Mouse (Mus musculus) midbrain, embryonic 12.5 days (tissue): ENCODE data around the gene Dvl2. TPM values are rescaled to one million over a fixed set of nuclear protein-coding genes. Genes with fewer than 3 reads are reported as not detected.
A peak's percentile ranks its signal among the peaks of the same experiment; 100 is the strongest.

Experiments
- ATAC-seq: fragments of 200-750 bp; cut with Nextera tagmentation; 2 replicates; pipeline ENCODE4 v1.8.0; 2017; ENCODE audit warnings: low read depth, moderate TSS enrichment, moderate library complexity; ENCODE audit not compliant: low FRiP score
- H3K27ac ChIP-seq: fragments of 300-500 bp; sonication (generic); replicated peaks from 2 replicates; pipeline ENCODE4 v1.5.1; 2016; ENCODE audit warnings: mild to moderate bottlenecking
- H3K27me3 ChIP-seq: fragments of 300-500 bp; sonication (generic); 2 replicates; pipeline ENCODE4 v1.6.1; 2016; ENCODE audit warnings: mild to moderate bottlenecking
- H3K36me3 ChIP-seq: fragments of 300-500 bp; sonication (generic); 2 replicates; pipeline ENCODE4 v1.6.1; 2016
- H3K4me1 ChIP-seq: fragments of 300-500 bp; sonication (generic); 2 replicates; pipeline ENCODE4 v1.6.1; 2016
- H3K4me2 ChIP-seq: fragments of 300-500 bp; sonication (generic); replicated peaks from 2 replicates; pipeline ENCODE4 v1.6.1; 2016; ENCODE audit warnings: mild to moderate bottlenecking, moderate library complexity
- H3K4me3 ChIP-seq: fragments of 300-500 bp; sonication (generic); 2 replicates; pipeline ENCODE4 v1.5.1; 2016; ENCODE audit warnings: mild to moderate bottlenecking
- H3K9ac ChIP-seq: fragments of 300-500 bp; sonication (generic); replicated peaks from 2 replicates; pipeline ENCODE4 v1.6.1; 2016; ENCODE audit warnings: mild to moderate bottlenecking, moderate library complexity
- H3K9me3 ChIP-seq: fragments of 300-500 bp; sonication (generic); 2 replicates; pipeline ENCODE4 v1.6.1; 2016; ENCODE audit warnings: mild to moderate bottlenecking
- WGBS: fragments of 180-500 bp; shearing (Covaris S2); methylation state at CpG from one replicate; pipeline ENCODE4 v1.1.7; 2016; 5-methylcytosine and 5-hydroxymethylcytosine counted together
- polyA plus RNA-seq: library from polyadenylated mRNA; unstranded; fragments of >200 nt; fragmentation: Nextera tagmentation; extraction: Ambion mirVana; gene quantifications from 2 replicates; pipeline ENCODE4 v1.2.1, GENCODE M21; 2016

Gene Dvl2
- polyA plus RNA-seq, 1 experiment from 2014 or later: 45.3 TPM

DNA sequence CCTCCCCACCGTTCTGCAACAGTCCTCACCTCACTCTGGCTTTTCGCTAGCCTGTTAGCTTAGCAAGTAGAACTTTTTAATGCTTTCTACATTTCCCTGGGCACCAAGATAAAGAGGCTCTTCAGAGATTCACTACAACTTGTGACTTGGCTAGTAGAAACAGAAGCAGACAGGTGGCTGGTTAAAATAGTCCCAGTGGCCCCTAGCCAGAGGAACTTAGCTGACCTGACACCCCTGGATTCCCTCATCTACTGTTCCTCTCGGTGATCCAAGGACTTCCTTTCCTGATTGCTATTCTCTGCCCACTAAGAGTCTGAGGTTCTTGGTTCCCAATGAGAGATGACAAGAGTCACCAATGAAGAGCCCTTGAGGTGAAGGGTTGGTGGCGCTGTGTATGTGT, 17.0 kb upstream of the Dvl2 start:
- WGBS: 92% methylated on average over 4 of the region's 4 CpGs
- no peak for ATAC-seq
- no peaks in the 10 kb centered on the region for H3K9me3 ChIP-seq
- H3K27me3 ChIP-seq: no peaks in the 10 kb centered on the region
- peaks cover 51% of the 10 kb centered on the region for H3K36me3 ChIP-seq
- H3K4me1 ChIP-seq: peaks cover 29% of the 10 kb centered on the region
- H3K4me2 ChIP-seq: peak overlapping the region; percentile 85; the same call in 1 of the 2 replicates
- no peak overlapping the region for H3K27ac ChIP-seq
- peak overlapping the region; percentile 99; the same call in 1 of the 2 replicates for H3K9ac ChIP-seq
- H3K4me3 ChIP-seq: peak overlapping the region; percentile 100; the same call in 1 of the 2 replicates

GRCm38 (mm10) chr11:69984431-69984830, 16.0 kb upstream of the Dvl2 start:
- Histone ChIP-seq H3K4me3 (no peak overlapping the region), H3K9me3 (no peaks in the 10 kb centered on the region), H3K36me3 (peaks cover 56% of the 10 kb centered on the region), H3K9ac (no peak overlapping the region), H3K27ac (no peak overlapping the region), H3K4me1 (peaks cover 24% of the 10 kb centered on the region), H3K4me2 (no peak overlapping the region), H3K27me3 (no peaks in the 10 kb centered on the region)
- WGBS: 93% methylated on average over 8 of the region's 8 CpGs
- no peak for ATAC-seq

- H3K27ac ChIP-seq: no peak overlapping the region; the same call in 1 of the 2 replicates
- no peak overlapping the region for H3K4me3 ChIP-seq
- H3K4me1 ChIP-seq: peaks cover 19% of the 10 kb centered on the region
- no peak overlapping the region for H3K9ac ChIP-seq
- H3K36me3 ChIP-seq: peaks cover 66% of the 10 kb centered on the region
- no peaks in the 10 kb centered on the region for H3K9me3 ChIP-seq
- 91% methylated on average over 8 of the region's 8 CpGs for WGBS
- H3K4me2 ChIP-seq: no peak overlapping the region; the same call in 1 of the 2 replicates
- no peaks in the 10 kb centered on the region for H3K27me3 ChIP-seq
- ATAC-seq: no peak
Measured at GRCm38 (mm10) chr11:69989949-69990348, 10.4 kb upstream of the Dvl2 start.

DNA sequence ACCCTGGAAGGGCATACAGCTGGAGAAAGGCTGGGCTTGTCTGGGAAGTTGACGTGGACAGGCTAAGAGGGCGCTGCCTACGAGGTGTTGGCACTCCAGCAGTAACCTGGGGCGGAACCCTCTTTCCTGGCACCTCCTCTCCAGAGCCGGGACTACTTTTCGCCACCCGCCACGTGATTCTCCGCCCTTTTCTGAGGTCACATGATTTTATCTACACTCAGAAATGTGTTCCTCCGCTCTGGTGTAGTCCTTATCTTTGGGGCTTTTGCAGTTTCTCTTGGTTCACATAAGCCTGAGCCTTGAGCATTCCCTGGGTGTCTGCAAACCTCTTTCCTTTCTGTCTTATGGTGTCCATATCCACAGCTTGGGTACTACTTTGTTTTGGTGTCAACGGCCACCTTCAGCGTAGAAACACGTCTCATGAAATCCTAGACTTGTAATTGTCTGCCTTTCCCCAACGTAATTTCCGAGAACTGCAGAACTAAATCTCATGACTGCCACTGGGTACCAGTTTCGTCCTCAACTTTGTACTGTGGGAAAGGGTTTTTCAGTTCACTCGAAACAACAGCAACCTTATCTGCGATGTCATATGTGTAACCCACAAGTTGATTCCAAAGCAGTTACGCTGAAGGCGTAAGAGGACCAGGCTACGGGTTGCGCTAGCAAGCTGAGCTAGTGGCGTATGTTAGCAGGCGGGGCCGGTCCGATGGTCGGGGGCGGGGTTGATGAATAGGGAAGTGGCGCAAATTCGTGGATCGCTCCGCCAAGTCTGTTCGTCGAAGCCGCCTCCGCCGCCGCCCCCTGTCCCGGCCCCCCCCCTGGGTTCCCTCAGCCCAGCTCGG, 9.3 kb upstream of the Dvl2 start, which contains the start of gene Gabarap:
Gabarap (plus strand) TSS at position 294 of the 842 bp plus-strand sequence.
- peaks cover 57% of the 10 kb centered on the region for H3K36me3 ChIP-seq
- H3K27ac ChIP-seq: peak within 1 kb of the TSS; percentile 92
- under 1% methylated on average over 40 of the region's 40 CpGs for WGBS
- no peaks in the 10 kb centered on the region for H3K27me3 ChIP-seq
- H3K9ac ChIP-seq: peak within 1 kb of the TSS; percentile 94
- H3K4me1 ChIP-seq: peaks cover 19% of the 10 kb centered on the region
- peak within 1 kb of the TSS; percentile 81 for H3K4me3 ChIP-seq
- H3K4me2 ChIP-seq: peak within 1 kb of the TSS; percentile 80
- no peaks in the 10 kb centered on the region for H3K9me3 ChIP-seq
- ATAC-seq: peak; percentile 45

- H3K36me3 ChIP-seq: peaks cover 51% of the 10 kb centered on the region
- 0% methylated on average over 15 of the region's 15 CpGs for WGBS
- ATAC-seq: 0 out of 2 replicates have a peak, but pooled peaks have one; percentile 11
Measured at GRCm38 (mm10) chr11:69991711-69992110, 8.7 kb upstream of the Dvl2 start.

DNA sequence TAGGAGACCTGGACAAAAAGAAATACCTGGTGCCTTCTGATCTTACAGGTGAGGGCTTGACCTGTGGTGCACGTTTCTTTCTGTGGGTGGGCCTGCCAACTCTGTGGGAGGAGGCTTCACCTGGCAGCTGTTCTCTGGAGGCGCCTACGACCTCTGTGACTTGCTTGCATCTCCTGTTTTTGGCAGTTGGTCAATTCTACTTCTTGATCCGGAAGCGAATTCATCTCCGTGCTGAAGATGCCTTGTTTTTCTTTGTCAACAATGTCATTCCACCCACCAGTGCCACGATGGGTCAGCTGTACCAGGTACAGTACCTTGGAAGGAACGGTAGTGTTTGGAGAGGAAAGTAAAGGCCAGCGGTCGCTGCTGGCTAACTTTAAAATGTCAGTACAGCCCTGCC, 8.0 kb upstream of the Dvl2 start:
- H3K9me3 ChIP-seq: no peaks in the 10 kb centered on the region
- H3K4me2 ChIP-seq: peak overlapping the region; percentile 80
- peak overlapping the region; percentile 81 for H3K4me3 ChIP-seq
- H3K4me1 ChIP-seq: peaks cover 21% of the 10 kb centered on the region
- no peak overlapping the region for H3K27ac ChIP-seq
- H3K9ac ChIP-seq: peak overlapping the region; percentile 94
- 92% methylated on average over 10 of the region's 10 CpGs for WGBS
- no peak for ATAC-seq
- H3K36me3 ChIP-seq: peaks cover 44% of the 10 kb centered on the region
- H3K27me3 ChIP-seq: no peaks in the 10 kb centered on the region

More at GRCm38 (mm10) chr11:69991711-69992110, 8.7 kb upstream of the Dvl2 start:
- Histone ChIP-seq H3K4me1 (peaks cover 19% of the 10 kb centered on the region), H3K9me3 (no peaks in the 10 kb centered on the region), H3K4me3 (peak overlapping the region; percentile 81), H3K9ac (peak overlapping the region; percentile 94), H3K27me3 (no peaks in the 10 kb centered on the region), H3K27ac (peak overlapping the region; percentile 92), H3K4me2 (peak overlapping the region; percentile 80)

GRCm38 (mm10) chr11:69992932-69993331, 7.5 kb upstream of the Dvl2 start:
- Histone ChIP-seq H3K4me3 (peak overlapping the region; percentile 81; the same call in 1 of the 2 replicates), H3K27ac (no peak overlapping the region), H3K4me2 (peak overlapping the region; percentile 80), H3K9me3 (no peaks in the 10 kb centered on the region), H3K4me1 (peaks cover 26% of the 10 kb centered on the region), H3K27me3 (no peaks in the 10 kb centered on the region), H3K9ac (0 out of 2 replicates have a peak overlapping the region, but pooled peaks have one; percentile 94), H3K36me3 (peaks cover 41% of the 10 kb centered on the region)
- no peak for ATAC-seq
- 86% methylated on average over 3 of the region's 3 CpGs for WGBS

DNA sequence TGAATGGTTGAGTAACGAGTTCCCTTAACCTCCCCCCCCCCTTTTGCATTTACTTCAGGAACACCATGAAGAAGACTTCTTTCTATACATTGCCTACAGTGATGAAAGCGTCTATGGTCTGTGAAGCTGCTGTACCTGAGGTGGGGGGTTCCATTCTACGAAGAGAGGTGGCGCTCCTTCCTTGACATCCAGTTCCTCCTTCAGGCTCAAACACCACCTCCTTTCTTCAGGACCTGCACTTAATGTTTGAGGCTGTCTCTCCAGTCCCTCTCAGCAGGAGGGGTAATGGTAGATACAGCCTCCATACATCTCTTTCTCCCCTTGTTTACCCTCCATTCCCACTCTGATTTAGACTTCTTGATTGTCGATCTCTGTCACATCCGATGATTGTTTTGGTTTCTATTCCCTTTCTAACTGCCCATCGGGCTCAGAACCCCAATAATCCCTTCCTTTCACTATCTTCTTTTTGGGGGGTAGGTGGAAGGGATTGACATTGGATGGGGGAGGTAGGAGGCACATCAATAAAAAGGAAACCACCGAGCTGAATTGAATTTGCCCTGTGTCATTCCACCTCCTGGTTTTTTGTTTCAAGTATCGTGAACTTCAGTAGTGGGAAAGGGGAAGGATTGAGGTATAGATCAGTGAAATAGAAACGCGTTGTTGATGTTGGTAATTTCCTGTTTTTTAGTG, 5.8 kb upstream of the Dvl2 start:
- Histone ChIP-seq H3K4me2 (peak overlapping the region; percentile 60), H3K4me1 (peaks cover 33% of the 10 kb centered on the region), H3K36me3 (peaks cover 41% of the 10 kb centered on the region), H3K27me3 (no peaks in the 10 kb centered on the region), H3K4me3 (peak overlapping the region; percentile 95), H3K9me3 (no peaks in the 10 kb centered on the region), H3K27ac (0 out of 2 replicates have a peak overlapping the region, but pooled peaks have one; percentile 10), H3K9ac (no peak overlapping the region)
- ATAC-seq: no peak
- WGBS: 87% methylated on average over 11 of the region's 11 CpGs

DNA sequence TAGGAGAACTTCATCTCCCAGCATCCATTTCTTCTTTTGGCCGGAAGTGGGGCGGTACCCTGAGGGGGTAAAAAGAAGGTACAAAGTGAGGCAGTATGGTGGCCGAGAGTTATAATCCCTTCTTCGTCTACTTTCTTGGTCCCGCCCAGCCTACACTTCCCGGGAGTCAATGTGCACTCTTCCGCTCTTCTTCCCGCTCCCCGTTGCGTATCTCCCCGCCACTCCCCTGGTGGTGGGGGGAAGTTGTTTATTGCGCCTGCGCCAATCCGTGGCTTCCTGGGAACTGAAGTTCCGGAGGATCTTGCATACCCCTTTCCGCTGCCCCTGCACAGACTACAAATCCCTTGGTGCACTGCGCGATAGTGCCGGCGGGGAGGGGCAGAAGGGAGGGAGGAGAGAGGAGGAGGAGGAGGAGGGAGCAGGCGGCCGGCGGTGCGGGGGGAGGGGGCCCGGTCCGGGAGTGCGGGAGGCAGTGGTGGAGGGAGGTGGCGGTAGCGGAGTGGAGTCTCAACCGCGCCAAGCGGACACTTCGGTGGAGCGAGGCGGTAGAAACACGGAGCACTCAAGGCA, 4.9 kb upstream of the Dvl2 start, which contains the start of gene Phf23:
Phf23 (plus strand) TSS at position 387 of the 570 bp plus-strand sequence.
- peak within 1 kb of the TSS; percentile 98 for H3K9ac ChIP-seq
- H3K9me3 ChIP-seq: no peaks in the 10 kb centered on the region
- peak within 1 kb of the TSS; percentile 97 for H3K27ac ChIP-seq
- peaks cover 38% of the 10 kb centered on the region for H3K36me3 ChIP-seq
- no peaks in the 10 kb centered on the region for H3K27me3 ChIP-seq
- peak; percentile 81 for ATAC-seq
- peaks cover 34% of the 10 kb centered on the region for H3K4me1 ChIP-seq
- H3K4me2 ChIP-seq: peak within 1 kb of the TSS; percentile 60
- peak within 1 kb of the TSS; percentile 95 for H3K4me3 ChIP-seq
- WGBS: 1% methylated on average over 36 of the region's 36 CpGs

- ATAC-seq: no peak; the same call in 1 of the 2 replicates
- Histone ChIP-seq H3K9ac (peak overlapping the region; percentile 98), H3K27ac (peak overlapping the region; percentile 97), H3K27me3 (no peaks in the 10 kb centered on the region), H3K4me3 (peak overlapping the region; percentile 95), H3K4me1 (peaks cover 34% of the 10 kb centered on the region), H3K36me3 (peaks cover 38% of the 10 kb centered on the region), H3K4me2 (peak overlapping the region; percentile 60), H3K9me3 (no peaks in the 10 kb centered on the region)
- WGBS: 1% methylated on average over 61 of the region's 66 CpGs
Measured at GRCm38 (mm10) chr11:69996161-69997061, 4.0 kb upstream of the Dvl2 start.

DNA sequence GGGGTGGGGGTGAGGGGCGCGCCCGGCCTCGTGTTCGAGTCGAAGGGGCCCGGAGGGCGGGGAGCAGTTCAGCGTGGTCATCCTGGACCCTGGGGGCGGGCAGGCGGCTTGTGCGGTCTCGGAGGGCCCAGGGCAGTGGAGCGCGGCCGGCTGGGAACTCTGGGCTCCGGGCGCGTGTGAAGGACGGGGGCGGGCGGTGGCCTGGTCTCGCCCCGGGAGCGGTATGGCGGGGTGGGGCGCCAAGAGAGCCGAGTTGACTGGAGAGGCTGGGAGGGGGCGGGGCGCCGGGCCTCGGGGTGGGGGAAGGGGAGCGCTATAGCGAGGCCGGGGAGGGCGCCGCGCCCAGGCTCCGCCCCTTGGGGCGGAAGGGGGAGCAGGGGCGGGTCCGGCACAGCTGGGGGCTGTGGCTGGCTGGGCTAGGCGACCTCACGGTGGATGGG, 3.3 kb upstream of the Dvl2 start:
- peak; percentile 36 for ATAC-seq
- WGBS: 1% methylated on average over 18 of the region's 44 CpGs
- H3K4me1 ChIP-seq: peaks cover 40% of the 10 kb centered on the region

More for the DNA sequence above, 3.3 kb upstream of the Dvl2 start:
- peak overlapping the region; percentile 98 for H3K9ac ChIP-seq
- H3K27me3 ChIP-seq: no peaks in the 10 kb centered on the region
- peaks cover 38% of the 10 kb centered on the region for H3K36me3 ChIP-seq
- H3K27ac ChIP-seq: peak overlapping the region; percentile 97
- H3K4me2 ChIP-seq: peak overlapping the region; percentile 60
- no peaks in the 10 kb centered on the region for H3K9me3 ChIP-seq
- peak overlapping the region; percentile 95 for H3K4me3 ChIP-seq
